Mouse (Mus musculus) G1E-ER4 (cell line): Measurements from ENCODE around the gene Prf1. TPM values are rescaled to one million over a fixed set of nuclear protein-coding genes. Genes with fewer than 3 reads are reported as not detected.

Experiments
- GATA1 ChIP-seq: IDR thresholded peaks from one replicate; pipeline ENCODE4 v1.8.0; 2012; ENCODE audit warnings: low read length, inconsistent platforms
- polyA plus RNA-seq: library from polyadenylated mRNA; stranded (reverse); fragments of >175 nt; gene quantifications from 2 replicates; pipeline ENCODE4 v1.2.3, GENCODE M21; 2012

Prf1 gene
- polyA plus RNA-seq, 1 experiment, result not detected

GRCm38 (mm10) chr10:61277918-61278674 is 19.5 kb upstream of the Prf1 start:
- no peak for TF ChIP-seq GATA1

- no peak for TF ChIP-seq GATA1
These were observed 16.5 kb upstream of the Prf1 start for GRCm38 (mm10) chr10:61281115-61281514.

GRCm38 (mm10) chr10:61284309-61284708 is 13.3 kb upstream of the Prf1 start:
- TF ChIP-seq GATA1, result no peak

GRCm38 (mm10) chr10:61285271-61285670 is 12.4 kb upstream of the Prf1 start:
- TF ChIP-seq GATA1, result no peak

- no peak for TF ChIP-seq GATA1
These were observed 11.4 kb upstream of the Prf1 start for GRCm38 (mm10) chr10:61286246-61286645.

DNA sequence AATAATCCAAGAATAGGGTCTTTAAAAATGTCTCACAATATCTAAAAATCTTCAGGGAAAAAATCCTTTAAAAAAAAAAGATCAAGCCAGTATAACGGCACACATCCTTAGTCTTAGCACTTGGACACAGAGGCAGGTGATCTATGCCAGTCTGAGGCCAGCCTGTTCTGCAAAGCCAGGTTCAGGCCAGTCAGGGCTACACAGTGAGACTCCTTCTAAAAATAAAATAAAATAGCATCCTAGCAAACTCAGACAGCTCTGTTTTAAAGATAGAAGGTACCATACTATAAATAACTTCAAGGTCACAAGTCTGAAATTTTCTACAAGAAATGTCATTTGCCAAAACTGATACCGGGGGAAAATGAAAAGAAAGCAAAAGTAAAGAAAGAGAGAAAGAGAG is 7.6 kb upstream of the Prf1 start:
- no peak for TF ChIP-seq GATA1

- no peak for TF ChIP-seq GATA1
These were observed 7.2 kb upstream of the Prf1 start for GRCm38 (mm10) chr10:61290479-61290878.

DNA sequence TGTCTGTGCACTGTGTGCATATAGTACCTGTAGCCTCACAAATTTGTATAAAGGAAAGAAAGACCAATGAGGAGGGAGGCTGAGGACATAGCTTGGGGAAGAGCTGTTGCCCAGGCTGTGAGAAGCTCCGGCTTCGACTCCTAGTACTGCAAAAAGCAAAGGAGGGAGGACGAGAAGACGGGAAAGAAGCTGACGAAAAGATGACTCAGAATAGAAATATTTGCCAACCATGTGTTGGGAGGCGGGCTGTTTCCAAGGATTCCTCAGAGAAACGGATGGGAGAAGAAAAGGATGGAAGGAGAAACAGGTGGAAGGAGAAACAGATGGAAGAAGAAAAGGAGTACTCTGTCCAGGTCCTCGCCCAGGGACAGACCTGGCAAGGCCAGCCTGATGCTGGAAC is 3.4 kb upstream of the Prf1 start:
- TF ChIP-seq GATA1, result no peak

GRCm38 (mm10) chr10:61296713-61297445 is 754 bp upstream of the Prf1 start:
- TF ChIP-seq GATA1, result no peak

- no peak for TF ChIP-seq GATA1
These were observed 3.4 kb downstream of the Prf1 start for GRCm38 (mm10) chr10:61300996-61301395.

DNA sequence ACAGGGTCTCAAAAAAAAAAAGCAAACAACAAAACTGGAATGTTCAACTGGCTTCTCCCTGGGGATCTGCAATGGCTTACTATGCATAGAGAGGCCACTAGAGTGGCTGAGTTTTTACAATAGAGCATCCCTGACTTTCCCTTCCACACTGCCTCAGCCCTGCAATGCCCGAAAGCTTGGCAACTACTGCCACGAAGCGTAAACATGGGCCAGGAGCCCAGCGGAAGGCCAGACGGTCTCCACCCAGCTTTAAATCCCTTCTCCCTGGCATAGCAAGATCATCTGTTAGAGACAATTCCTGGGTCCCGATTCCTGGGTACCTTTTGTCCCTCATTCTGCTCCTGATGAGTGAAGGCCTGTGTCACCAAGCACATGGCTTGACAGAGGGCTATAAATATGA is 6.4 kb downstream of the Prf1 start:
- TF ChIP-seq GATA1, result no peak

DNA sequence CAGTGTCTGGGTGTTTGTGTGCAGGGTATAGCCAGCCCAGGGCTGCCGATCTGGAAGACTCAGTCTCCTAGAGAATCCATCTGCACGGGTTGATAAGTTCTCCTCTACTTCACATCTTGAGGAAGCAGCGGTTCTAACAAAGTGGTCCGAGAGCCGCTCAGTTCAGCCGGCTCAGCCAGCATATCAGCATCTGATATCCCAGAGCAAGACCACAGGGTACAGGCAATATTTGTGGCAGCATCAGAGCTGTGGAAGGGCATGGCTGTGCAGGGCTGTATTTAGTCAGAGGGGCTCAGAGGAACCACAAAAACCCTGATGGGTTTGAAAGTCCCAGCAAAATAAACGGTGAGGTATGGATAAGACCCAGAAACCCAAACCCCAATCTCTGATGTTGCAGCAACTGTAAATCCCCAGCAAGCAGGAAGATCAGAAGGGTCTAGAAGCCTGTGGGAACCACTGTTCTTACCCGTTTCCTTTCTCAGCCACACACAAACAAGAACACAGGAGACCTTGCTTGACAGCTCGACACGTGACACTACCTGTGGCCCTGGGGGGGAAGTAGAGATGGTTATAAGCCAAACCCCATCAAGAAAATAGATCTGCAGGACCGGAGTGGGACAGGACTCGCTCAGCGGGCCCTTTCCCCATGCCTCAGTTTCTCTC is 8.4 kb downstream of the Prf1 start:
- no peak for TF ChIP-seq GATA1

DNA sequence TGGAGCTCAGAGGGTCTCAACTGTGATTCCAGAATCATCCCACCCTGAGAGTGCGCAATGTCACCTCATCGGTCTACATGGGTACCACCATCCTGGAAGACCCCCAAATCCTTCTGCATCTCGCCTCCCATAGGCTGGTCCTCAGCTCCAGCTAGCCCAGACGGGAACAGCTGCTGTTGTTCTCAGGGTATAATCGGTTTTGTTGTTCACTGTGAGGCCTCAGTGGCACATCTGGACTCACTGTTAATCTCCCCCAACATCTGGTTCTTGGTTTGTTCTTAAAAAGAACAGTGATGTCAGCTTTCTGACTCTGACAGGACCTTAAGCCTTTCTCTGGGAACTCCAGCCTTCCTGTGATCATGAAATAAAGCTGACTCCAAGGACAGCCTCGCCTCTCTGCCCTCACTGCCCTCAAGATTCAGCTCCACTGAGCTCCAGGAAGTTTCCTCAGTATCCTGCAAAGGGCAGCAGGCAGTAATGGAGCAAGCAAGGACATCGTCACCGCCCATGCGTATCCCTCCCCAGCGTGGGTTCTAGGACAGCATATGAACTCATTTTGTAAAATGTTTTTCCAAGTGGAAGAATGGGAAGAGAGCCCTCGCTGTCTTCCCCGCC is 11.2 kb downstream of the Prf1 start:
- no peak for TF ChIP-seq GATA1

DNA sequence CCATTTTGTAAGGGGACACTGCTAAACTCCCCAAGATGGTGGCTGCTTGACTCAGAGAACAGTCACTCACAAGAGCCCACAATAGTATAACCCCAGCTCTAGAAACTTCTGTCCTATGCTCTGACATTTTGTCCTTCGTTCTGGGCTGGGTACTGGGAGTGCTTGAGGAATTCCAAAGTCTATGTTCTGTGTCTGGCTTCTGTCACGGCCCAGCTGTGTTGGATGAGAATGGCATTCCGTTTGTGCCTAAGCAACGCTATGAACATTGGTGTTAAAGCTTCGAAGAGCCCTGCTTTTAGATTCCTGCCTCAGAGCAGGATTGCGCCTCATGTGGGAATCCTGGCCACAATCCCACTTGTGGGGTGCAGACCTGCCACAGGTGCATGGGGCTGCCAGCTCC is 14.5 kb downstream of the Prf1 start:
- TF ChIP-seq GATA1, result no peak

- no peak for TF ChIP-seq GATA1
These were observed 15.1 kb downstream of the Prf1 start for GRCm38 (mm10) chr10:61312754-61313153.

DNA sequence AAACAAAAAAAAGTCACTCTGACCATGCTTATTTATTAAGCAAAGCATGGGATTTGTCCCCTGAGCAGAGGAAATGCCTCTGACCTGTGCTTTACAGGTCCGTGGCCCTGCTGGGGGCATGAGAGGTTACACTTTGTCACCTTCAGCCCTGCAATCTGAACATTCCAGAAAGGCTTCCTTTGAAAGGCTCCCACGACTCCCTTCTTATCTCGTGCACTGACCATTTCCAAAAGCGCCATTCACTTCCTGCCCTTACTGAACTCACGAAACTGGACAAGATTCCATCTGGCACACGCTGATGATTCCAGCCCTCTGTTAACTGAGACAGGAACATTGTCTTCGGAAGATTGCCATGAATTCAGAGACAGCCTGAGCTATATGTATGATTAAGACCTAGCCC is 16.1 kb downstream of the Prf1 start:
- no peak for TF ChIP-seq GATA1
